Mouse (Mus musculus): ENCODE results near the gene Foxn3. TPM values are rescaled to one million over a fixed set of nuclear protein-coding genes. Genes with fewer than 3 reads are reported as not detected.

The Foxn3 gene
- polyA plus RNA-seq, 1 experiment from 2014 or later, result 41.9 TPM

GRCm38 (mm10) chr12:99537316-99537715 lies 26.1 kb downstream of the Foxn3 start:
- ATAC-seq, result no peak
- Histone ChIP-seq H3K9me3 (ENCODE audit: control insufficient read depth) (peaks cover 5% of the 10 kb centered on the region; the same call in 1 of the 2 replicates), H3K4me2 (replicated peaks; ENCODE audit: low read depth) (no peak overlapping the region), H3K27me3 (replicated peaks; ENCODE audit: control insufficient read depth, insufficient read depth, low read length) (no peaks in the 10 kb centered on the region), H3K4me1 (replicated peaks; ENCODE audit: control insufficient read depth, insufficient read depth, low read length) (no peaks in the 10 kb centered on the region), H3K27ac (ENCODE audit: low read depth, low read length) (no peak overlapping the region), H3K4me3 (ENCODE audit: low read depth, low read length) (no peak overlapping the region), H3K9ac (ENCODE audit: low read depth, low read length) (no peak overlapping the region), H3K36me3 (ENCODE audit: control insufficient read depth, insufficient read depth) (no peaks in the 10 kb centered on the region)
- WGBS, result 94% methylated on average over 6 of the region's 6 CpGs
- TF ChIP-seq CTCF (IDR thresholded peaks at IDR 0.05; ENCODE audit: low read depth), result no peak

DNA sequence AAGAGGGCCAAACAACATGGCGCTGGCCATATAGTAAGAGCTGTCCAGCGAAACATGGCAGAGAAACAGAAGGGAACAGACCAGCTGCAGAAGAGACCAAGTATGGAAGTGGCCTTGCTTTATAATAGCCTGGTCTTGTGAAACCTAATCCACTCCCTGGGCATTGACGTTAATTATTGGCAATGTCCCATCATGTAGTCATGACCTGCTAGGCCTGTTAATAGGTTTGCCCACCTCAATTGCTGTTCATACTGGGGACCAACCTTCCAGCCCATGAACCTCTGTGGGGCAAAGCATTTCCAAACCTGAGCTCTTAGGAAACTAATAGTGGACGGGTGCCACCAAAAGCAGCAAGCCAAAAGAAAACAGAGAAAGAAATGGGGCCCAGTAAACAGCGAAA lies 27.0 kb downstream of the Foxn3 start:
- no peak overlapping the region for H3K4me3 ChIP-seq (ENCODE audit: low read depth, low read length)
- H3K4me1 ChIP-seq (replicated peaks; ENCODE audit: control insufficient read depth, insufficient read depth, low read length), result no peaks in the 10 kb centered on the region
- H3K9me3 ChIP-seq (ENCODE audit: control insufficient read depth), result peaks cover 5% of the 10 kb centered on the region; the same call in 1 of the 2 replicates
- no peak for TF ChIP-seq CTCF (IDR thresholded peaks at IDR 0.05; ENCODE audit: low read depth)
- ATAC-seq, result no peak
- no peak overlapping the region for H3K27ac ChIP-seq (ENCODE audit: low read depth, low read length)
- H3K9ac ChIP-seq (ENCODE audit: low read depth, low read length), result no peak overlapping the region
- no peak overlapping the region for H3K4me2 ChIP-seq (replicated peaks; ENCODE audit: low read depth)
- WGBS, result 97% methylated on average over 5 of the region's 5 CpGs
- H3K36me3 ChIP-seq (ENCODE audit: control insufficient read depth, insufficient read depth), result no peaks in the 10 kb centered on the region
- no peaks in the 10 kb centered on the region for H3K27me3 ChIP-seq (replicated peaks; ENCODE audit: control insufficient read depth, insufficient read depth, low read length)

- peaks cover 5% of the 10 kb centered on the region; the same call in 1 of the 2 replicates for H3K9me3 ChIP-seq (ENCODE audit: control insufficient read depth)
- no peaks in the 10 kb centered on the region for H3K4me1 ChIP-seq (replicated peaks; ENCODE audit: control insufficient read depth, insufficient read depth, low read length)
- H3K9ac ChIP-seq (ENCODE audit: low read depth, low read length), result no peak overlapping the region
- no peak for ATAC-seq
- TF ChIP-seq CTCF (IDR thresholded peaks at IDR 0.05; ENCODE audit: low read depth), result no peak
- H3K27ac ChIP-seq (ENCODE audit: low read depth, low read length), result no peak overlapping the region
- WGBS, result 93% methylated on average over 7 of the region's 7 CpGs
- no peak overlapping the region for H3K4me2 ChIP-seq (replicated peaks; ENCODE audit: low read depth)
- no peaks in the 10 kb centered on the region for H3K36me3 ChIP-seq (ENCODE audit: control insufficient read depth, insufficient read depth)
- no peaks in the 10 kb centered on the region for H3K27me3 ChIP-seq (replicated peaks; ENCODE audit: control insufficient read depth, insufficient read depth, low read length)
- no peak overlapping the region for H3K4me3 ChIP-seq (ENCODE audit: low read depth, low read length)
These were observed 31.0 kb downstream of the Foxn3 start for GRCm38 (mm10) chr12:99532342-99532741.

- no peaks in the 10 kb centered on the region for H3K36me3 ChIP-seq (ENCODE audit: control insufficient read depth, insufficient read depth)
- no peak for TF ChIP-seq CTCF (IDR thresholded peaks at IDR 0.05; ENCODE audit: low read depth)
- no peak for ATAC-seq
- H3K4me1 ChIP-seq (replicated peaks; ENCODE audit: control insufficient read depth, insufficient read depth, low read length), result peaks cover 5% of the 10 kb centered on the region; the same call in 1 of the 2 replicates
- H3K27ac ChIP-seq (ENCODE audit: low read depth, low read length), result no peak overlapping the region
- 31% methylated on average over 17 of the region's 17 CpGs for WGBS
- no peaks in the 10 kb centered on the region for H3K9me3 ChIP-seq (ENCODE audit: control insufficient read depth)
- H3K4me3 ChIP-seq (ENCODE audit: low read depth, low read length), result no peak overlapping the region
- no peaks in the 10 kb centered on the region for H3K27me3 ChIP-seq (replicated peaks; ENCODE audit: control insufficient read depth, insufficient read depth, low read length)
- no peak overlapping the region for H3K9ac ChIP-seq (ENCODE audit: low read depth, low read length)
- no peak overlapping the region for H3K4me2 ChIP-seq (replicated peaks; ENCODE audit: low read depth)
These were observed 33.5 kb downstream of the Foxn3 start for GRCm38 (mm10) chr12:99529687-99530411.

GRCm38 (mm10) chr12:99528958-99529357 lies 34.4 kb downstream of the Foxn3 start:
- Histone ChIP-seq H3K9me3 (ENCODE audit: control insufficient read depth) (no peaks in the 10 kb centered on the region), H3K36me3 (ENCODE audit: control insufficient read depth, insufficient read depth) (no peaks in the 10 kb centered on the region), H3K4me1 (replicated peaks; ENCODE audit: control insufficient read depth, insufficient read depth, low read length) (peaks cover 5% of the 10 kb centered on the region; the same call in 1 of the 2 replicates), H3K27ac (ENCODE audit: low read depth, low read length) (no peak overlapping the region), H3K9ac (ENCODE audit: low read depth, low read length) (no peak overlapping the region), H3K4me3 (ENCODE audit: low read depth, low read length) (no peak overlapping the region), H3K4me2 (replicated peaks; ENCODE audit: low read depth) (no peak overlapping the region), H3K27me3 (replicated peaks; ENCODE audit: control insufficient read depth, insufficient read depth, low read length) (no peaks in the 10 kb centered on the region)
- ATAC-seq, result no peak
- WGBS, result 75% methylated on average over 5 of the region's 5 CpGs
- no peak for TF ChIP-seq CTCF (IDR thresholded peaks at IDR 0.05; ENCODE audit: low read depth)

DNA sequence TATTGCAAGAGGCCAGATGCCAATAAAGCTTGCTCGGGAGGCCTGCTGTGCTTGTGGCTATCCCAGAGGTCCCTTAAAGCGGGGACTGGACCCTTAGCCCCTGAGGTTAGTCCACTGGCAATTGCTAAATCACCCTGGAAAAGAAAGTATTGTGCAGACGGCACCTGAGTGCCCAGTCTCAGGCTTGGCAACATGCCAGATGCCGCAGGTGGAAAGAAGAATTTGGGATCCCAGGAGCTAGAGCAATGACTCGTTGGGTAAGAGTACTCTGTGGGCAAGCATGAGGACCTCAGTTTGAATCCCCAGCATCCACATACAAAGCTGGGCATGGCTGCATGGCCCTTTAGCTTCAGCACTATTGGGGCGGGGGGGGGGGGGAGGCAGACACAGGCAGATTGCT lies 35.9 kb downstream of the Foxn3 start:
- ATAC-seq, result no peak
- no peak overlapping the region for H3K9ac ChIP-seq (ENCODE audit: low read depth, low read length)
- no peak overlapping the region for H3K4me2 ChIP-seq (replicated peaks; ENCODE audit: low read depth)
- no peak for TF ChIP-seq CTCF (IDR thresholded peaks at IDR 0.05; ENCODE audit: low read depth)
- no peak overlapping the region for H3K4me3 ChIP-seq (ENCODE audit: low read depth, low read length)
- no peak overlapping the region for H3K27ac ChIP-seq (ENCODE audit: low read depth, low read length)
- H3K9me3 ChIP-seq (ENCODE audit: control insufficient read depth), result no peaks in the 10 kb centered on the region
- WGBS, result 56% methylated on average over 5 of the region's 6 CpGs
- peaks cover 5% of the 10 kb centered on the region; the same call in 1 of the 2 replicates for H3K4me1 ChIP-seq (replicated peaks; ENCODE audit: control insufficient read depth, insufficient read depth, low read length)
- no peaks in the 10 kb centered on the region for H3K36me3 ChIP-seq (ENCODE audit: control insufficient read depth, insufficient read depth)
- no peaks in the 10 kb centered on the region for H3K27me3 ChIP-seq (replicated peaks; ENCODE audit: control insufficient read depth, insufficient read depth, low read length)

Measured in intestine, postnatal 0 days (tissue).